Mouse (Mus musculus) left cerebral cortex, adult 11 months (tissue): ENCODE measurements around the gene Ndufb7.
"Not testable (repeated sequence)": the region's sequence is repeated elsewhere in the genome, so short reads cannot be mapped to it uniquely, and the experiment has no call there.

ENCODE experiments used
- DNase-seq: peaks from one replicate; pipeline ENCODE4 v3.0.0; 2022; ENCODE audit warnings: low spot score

Gene Ndufb7

DNA sequence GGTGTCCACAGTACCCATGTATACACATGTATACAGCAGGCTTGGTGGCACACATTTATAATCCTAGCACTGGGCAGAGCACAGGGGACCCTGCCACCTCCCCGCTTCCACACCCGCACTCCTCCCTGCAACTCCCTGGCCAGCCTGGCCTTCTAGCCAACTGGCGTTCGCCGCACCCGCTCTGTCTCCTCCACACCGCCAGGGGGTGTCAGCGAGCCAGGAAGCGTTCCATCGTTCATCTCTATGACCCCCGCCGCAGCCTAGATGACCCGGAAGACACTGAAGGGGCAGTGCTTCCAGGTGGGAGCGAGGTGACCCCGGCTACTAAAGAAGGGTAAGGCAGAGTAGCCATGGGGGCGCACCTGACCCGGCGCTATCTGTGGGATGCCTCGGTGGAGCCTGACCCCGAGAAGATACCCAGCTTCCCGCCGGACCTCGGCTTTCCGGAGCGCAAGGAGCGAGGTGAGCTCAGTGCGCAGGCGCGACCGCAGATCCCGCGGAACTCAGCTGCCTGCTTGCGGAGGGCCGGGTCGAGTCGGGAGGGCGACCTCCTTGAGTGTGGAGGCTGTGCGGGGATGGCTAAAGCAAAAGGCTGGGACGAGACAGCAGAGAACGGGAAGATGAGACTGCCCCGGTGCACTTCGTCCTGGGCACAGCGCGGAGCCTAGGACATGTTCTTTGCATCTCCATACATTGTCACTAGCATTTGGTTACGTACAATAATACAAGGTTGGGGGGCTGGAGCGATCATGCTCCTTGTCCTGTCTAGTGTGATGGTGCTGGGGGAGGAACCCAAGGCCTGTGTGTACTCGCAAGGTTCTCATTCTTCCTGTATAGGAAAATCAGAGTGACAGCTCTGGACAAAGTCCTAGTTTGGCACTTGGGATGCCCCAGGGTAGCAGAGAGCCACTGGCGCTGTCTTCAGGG, at the start of gene Ndufb7:
Ndufb7 (plus strand) TSS at position 203 of the 927 bp plus-strand sequence.
- peak; percentile 93 for DNase-seq

DNA sequence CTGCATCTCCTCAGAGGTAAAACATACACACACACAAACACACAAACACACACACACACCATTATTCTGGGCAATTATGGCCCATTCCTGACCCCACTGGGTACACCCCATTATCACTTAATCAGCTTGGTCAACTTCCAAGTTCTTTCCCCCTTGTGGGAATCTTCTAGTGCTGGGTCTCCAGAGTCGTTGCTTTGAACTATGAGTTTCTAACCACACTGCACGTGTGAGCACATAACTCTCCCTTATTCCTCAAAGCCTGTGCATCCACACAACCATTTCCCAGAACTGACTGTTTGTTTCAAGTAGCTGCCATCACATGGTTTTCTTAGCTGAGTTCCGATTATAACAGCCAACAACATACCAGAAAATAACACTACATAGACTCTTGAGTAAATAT, 46.0 kb upstream of the Ndufb7 start:
- no peak for DNase-seq

DNA sequence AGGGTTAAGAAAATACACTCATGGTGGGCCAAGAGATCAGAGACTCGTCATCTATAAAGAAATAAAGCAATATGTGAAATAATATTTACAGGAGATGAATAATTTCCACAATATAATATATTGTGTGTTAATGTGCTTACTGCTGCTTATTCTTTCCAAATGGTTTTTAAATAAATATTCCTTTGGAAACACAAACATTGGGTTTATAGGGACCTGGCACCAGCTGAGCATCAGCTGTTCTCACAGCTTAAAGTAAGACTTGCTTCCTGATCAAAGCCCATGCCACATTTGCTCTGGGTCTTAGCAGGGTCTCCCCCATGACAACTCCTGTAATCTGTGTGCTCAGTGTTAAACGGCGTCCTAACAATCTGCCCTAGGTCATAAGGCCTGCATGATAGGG, 45.6 kb upstream of the Ndufb7 start:
- DNase-seq, result not testable (repeated sequence)

DNA sequence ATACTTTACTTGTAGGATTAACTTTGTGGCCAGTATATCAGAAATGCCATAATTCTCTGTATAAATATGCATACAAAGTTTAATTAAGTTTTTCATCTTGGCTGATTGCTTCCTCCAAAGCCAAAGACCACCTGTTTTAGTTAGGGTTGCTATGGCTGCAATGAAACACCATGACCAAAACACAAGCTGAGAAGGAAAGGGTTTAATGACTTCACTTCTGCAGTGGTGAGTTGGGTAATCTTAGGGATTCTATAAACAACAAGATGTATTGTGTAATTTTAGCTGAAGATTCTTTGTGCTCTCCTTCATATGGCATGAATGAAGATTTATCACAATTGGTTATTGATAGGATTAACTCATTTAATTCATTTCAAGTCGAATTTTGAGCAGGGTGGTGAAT, 45.2 kb upstream of the Ndufb7 start:
- no peak for DNase-seq

DNA sequence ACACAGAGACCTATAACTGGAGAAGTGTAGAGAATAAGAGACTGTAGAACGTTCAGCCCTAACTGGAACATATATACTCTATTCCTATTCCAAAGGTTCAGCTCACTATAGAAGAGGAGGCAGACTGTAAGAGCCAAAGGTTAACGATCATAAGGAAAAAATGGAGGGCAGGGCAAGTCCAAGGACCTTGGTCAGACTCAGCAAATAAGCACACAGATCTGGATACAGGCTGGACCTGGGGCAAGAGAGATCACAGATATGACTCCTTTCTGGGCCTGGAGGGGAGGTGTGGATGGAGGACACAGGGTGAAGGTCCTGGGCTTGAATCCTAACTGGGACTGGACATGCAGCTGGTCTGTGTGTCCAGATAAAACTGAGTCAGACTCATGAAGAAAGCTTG, 31.7 kb upstream of the Ndufb7 start:
- DNase-seq, result no peak

DNA sequence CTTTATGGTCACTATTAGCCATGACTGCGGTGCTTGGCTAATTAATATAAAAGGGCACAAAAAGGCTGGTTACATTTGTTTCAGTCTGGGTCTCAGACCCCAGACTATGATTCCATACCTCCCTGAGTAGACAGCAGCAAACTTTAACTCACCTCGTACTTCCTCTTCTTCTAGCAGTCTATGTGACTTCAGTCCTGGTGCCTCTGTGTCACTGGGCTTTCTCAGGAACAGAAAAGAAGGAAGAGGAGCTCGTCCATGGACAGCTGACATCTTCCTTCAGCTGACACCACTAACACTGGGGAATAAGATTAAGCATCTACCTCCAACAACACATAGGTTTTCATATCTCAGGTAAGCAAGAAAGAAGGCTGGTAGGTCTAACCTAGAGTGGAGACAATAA, 30.7 kb upstream of the Ndufb7 start, which contains the start of gene Olfr370:
Olfr370 (plus strand) TSS at position 45 of the 400 bp plus-strand sequence.
- DNase-seq, result no peak

DNA sequence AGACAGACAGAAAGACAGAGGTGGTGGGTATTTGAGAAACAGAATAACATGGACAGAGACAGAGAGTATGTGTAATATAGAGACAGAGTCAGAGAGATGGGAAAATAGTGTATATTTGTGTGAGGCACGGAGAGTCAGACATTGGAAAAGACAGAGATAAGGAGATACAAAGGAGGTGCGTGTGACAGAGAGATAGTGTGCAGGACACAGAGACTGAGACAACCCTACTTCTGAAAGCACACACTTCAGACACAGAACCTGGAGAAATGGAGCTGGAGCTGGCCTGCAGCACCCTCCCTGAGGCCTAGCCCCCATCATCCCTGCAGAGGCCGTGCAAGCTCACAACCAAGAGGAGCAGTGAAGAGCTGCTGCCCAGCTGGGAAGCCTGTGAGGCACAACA, 3.8 kb upstream of the Ndufb7 start:
- no peak for DNase-seq

DNA sequence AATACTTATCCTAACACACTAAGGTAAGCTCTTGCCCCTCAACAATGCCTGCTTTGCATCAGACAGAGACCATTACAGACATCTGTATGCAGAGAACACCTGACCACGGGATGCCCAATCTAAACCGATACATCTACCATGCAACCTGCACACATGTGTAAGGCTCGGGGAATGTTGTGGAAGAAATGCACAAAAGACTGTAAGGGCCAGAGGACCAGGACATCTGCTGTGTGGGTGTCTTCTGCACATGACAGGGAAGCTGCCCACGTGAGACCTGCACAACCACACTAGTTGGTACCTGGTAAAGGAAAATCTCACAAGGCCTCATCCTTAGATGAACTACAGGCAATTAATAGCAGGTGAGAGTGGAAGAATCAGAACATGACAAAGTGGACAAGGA, 3.2 kb upstream of the Ndufb7 start:
- DNase-seq, result no peak

DNA sequence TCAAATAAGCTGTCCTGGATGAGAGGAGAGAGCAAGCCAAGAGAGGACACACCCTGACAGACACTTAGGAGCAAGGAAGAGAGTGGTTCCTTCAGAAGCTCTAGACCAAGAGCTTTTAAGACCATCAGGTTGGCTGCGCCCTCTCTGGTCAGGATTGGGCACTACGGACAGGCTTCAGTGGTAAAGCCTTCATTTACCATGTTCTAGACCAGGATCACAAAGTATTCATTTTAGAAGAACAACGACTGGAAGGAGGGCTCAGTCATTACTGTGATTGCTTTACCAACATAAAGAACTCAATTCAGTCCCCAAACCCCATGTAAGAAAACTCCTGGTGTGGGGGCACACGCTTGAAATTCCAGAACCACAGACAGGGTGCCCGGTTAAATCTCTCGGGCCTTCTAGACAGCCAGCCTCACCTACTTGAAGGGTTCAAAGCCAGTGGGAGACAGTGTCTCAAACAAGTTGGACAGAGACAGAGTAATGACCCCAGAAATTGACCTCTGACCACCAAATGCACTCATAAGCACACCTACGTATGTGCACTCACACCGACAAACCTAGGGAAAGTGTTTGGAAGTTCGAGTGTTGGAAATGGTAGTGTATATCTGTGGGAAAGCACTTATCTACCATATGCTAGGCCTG, 618 bp upstream of the Ndufb7 start:
- no peak for DNase-seq

DNA sequence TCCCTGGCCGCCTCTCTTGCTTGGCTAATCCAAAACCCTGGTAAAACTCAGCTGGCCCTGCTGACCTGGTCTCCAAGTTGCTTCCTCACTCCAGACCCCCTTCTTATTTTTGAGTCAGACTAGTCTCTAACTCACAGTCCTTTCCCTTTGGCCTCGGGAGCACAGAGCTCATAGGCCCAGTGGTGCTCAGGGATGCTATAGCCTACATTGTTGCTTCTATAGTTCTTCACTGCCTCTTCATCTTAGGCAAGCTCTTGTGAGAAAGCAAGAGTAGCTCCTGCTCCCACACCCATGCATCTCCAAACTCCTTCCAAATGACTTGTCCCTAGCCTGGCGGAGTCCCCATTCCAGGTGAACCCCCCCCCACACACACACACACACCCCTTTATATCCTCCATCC, 1.2 kb downstream of the Ndufb7 start:
- no peak for DNase-seq

DNA sequence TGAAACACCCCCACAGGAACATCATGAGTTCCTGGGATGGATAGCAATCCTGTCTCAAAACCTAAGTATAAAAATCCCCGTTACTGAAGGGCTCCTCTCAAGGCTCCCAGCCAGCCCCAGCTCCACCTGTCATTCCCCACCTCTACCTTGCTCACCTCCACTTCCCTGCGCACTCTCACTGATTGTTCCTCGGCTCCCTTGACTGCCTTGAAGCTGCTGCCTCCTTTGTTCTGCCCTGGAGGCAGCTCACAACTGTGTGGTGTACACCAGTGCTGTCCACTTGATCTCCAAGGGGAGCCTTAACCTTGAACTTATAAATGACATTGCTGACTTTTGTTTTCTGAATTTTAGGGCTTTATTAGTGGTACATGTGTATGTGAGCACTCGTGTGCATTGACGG, 1.7 kb downstream of the Ndufb7 start:
- no peak for DNase-seq

DNA sequence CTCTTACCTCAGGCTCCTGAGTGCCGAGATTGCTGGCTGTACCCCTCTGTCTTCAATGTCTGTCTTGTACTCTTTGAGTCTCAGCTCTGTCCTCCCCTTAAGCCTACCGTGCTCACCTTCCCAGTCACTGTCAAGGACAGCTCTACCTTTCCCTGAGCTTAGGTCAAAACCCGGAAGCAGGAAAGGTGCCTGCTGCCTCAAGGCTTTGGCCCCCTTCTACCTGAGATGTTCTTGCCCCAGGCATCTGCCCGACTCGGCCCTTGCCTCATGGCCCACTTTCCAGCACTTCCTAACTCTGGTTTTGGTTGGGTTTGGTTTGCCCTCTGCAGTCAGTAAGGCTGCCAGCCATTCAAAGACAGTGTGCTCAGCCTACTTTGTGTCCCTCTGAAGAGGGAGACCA, 2.3 kb downstream of the Ndufb7 start:
- no peak for DNase-seq

DNA sequence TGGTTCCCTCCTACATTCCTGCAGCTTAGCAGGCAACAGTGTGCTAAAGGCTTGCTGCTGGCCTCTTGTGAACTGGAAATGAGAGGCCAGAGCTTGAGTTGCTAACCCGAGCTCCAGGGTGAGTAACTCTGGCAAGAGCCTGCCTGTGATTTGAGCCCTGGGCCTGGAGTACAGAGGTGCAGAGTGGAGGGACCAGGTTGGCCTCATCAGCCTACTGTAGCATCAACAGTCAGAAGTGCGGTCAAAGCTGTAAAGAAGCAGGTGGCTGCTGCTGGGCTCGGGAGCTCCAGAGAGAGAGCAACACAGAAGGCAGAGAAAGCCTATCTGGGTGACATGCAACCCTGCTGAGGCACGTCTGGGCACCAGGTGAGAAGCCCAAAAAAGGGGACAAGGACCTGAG, 2.7 kb downstream of the Ndufb7 start:
- DNase-seq, result no peak

DNA sequence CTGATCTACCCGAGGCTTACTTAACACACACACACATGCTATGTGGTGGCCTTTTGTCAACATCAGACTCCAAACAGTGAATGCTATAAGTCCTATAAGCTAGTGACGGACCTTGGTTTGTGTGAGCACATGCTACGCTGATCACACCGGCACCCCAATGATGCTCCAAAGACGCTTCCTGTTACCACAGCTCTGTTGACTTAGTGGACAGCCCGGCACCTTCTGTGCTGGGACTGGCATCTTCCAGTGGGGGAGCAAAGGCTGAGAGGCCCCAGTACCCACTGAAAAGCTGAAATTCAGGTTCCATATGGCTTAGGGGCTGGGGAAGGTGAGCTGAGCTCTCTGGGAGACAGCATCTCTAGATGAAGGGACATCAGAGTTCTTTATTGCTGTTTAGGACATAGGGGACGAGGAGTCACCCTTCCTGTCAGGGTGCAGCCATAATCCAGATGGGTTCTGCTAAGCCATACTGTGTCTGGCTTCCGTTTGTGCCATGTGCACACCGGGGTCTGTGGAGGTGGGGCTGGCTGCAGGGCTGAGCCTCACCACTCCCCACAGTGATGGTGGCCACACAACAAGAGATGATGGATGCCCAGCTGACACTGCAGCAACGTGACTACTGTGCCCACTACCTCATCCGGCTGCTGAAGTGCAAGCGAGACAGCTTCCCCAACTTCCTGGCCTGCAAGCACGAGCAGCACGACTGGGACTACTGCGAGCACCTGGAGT, 4.0 kb downstream of the Ndufb7 start:
- DNase-seq, result no peak

DNA sequence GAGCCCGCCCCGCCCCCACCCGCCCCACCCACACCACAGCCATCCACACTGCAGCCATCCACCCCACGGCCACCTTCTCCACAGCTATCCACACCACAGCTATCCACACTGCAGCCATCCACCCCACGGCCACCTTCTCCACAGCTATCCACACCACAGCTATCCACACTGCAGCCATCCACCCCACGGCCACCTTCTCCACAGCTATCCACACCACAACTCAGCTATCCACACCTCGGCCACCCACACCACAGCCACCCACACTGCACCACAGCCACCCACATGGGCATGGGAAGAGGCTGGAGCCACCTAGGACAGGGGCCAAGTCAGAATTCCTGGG, 4.5 kb downstream of the Ndufb7 start:
- DNase-seq, result not testable (repeated sequence)

DNA sequence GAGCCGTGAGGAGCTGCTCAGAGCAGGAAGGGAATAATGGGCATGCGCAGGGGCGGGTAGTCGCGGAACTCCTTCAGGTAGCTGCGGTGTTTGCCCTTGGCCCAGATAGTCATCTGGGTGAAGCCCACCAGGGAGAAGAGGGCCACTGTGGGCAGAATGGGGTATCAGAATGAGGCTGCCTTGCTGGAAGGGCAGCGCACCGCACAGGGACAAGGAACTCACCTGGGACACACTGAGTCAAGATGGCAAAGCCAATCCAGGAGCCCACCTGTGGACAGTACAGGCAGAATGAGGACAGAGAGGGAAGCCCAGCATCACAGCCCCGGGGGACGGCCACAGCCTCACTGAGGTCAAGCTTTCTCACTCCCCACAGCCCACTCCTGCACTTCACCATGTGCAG, 5.3 kb downstream of the Ndufb7 start:
- DNase-seq, result no peak

DNA sequence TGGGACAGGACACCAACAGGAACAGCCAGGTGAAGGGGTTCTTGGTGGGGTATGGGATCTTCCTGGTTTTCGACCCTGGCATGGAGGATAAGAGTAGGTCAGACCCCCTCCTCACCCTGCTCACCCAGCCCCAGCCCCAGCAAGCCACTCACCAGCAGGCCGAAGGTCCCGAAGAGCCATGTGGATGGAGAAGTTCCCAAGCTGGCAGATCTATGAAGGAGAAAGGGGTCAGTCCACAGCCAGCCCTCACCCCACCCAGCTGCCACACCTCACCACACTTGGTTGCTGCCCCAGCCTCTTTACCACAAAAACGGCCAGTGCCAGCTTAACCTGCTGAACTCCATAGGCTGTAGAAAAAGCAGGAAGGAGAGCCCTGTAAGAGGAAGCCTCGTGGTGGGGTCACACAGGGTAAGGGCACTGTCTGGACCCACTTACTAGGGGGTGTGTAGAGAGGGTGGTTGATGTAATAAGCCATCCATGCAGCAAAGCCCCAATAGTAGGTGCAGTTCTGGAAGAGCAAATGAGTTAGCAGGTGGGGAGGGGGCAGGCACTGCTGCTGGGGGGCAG, 5.9 kb downstream of the Ndufb7 start:
- DNase-seq, result no peak

DNA sequence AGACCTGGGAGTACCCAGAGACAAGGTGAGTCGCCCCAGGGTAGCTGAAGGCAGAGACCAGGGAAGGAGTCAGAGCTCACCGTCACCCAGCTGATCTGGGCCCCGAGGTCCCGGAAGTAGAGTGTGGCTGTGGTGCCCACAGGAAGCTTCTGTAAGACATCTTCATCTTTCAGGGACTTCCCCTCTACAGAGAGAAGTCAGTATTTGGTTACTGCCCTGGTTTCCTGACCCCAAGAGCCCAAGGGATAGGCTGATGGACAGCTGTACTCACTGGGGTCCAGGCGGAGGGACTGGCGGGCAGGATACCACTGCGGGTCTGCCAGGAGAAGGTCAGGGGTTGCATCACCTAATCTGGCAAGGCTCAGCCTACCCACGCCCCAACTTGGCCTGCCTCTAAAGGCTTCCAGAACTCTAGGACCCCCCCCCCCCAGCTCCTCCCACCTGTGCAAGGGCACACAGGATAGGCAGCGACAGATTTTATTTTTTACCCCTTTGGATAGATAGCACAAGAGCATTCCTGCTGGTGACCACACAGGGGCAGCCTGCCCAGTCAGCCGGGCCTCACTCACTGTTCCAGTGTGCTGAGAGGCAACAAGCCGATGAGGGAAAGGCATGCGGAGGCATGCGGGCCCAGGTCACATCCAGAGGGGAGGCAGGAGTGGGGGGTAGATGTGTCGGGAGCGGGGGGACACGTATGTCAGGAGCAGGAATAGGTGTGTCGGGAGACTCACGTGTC, 6.8 kb downstream of the Ndufb7 start:
- DNase-seq, result no peak

DNA sequence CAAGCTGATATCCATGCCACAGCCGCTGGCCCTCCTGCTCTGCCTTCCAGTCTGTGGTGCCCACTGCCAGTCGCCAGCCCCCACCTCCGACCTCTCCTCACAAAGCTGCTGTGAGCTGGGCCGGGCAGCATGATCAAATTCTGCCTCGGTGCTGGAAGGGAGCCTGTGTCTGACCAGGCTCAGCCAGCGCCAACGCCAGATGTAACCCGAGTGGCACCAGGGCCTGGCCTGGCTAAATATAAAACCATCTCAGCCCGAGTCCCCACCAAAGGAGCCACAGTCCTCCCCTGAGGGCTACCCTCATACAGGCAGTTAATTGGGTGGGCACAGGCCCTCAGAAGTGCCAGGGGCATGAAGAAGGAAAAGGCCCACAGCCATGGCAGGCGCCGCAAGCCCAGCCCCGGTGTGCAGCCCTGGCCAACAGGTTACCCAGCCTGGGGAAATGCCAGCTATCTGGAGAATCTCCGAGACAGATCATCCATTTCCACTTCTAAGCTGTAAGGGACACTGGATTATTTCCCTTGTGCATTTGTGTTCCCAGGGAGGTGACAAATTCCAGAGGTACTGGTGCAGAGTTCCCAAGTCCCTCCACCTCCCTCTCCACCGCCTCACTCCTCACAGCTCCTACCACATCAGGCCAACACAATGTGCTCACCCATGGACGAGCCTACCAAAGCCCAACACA, 8.3 kb downstream of the Ndufb7 start:
- DNase-seq, result no peak

DNA sequence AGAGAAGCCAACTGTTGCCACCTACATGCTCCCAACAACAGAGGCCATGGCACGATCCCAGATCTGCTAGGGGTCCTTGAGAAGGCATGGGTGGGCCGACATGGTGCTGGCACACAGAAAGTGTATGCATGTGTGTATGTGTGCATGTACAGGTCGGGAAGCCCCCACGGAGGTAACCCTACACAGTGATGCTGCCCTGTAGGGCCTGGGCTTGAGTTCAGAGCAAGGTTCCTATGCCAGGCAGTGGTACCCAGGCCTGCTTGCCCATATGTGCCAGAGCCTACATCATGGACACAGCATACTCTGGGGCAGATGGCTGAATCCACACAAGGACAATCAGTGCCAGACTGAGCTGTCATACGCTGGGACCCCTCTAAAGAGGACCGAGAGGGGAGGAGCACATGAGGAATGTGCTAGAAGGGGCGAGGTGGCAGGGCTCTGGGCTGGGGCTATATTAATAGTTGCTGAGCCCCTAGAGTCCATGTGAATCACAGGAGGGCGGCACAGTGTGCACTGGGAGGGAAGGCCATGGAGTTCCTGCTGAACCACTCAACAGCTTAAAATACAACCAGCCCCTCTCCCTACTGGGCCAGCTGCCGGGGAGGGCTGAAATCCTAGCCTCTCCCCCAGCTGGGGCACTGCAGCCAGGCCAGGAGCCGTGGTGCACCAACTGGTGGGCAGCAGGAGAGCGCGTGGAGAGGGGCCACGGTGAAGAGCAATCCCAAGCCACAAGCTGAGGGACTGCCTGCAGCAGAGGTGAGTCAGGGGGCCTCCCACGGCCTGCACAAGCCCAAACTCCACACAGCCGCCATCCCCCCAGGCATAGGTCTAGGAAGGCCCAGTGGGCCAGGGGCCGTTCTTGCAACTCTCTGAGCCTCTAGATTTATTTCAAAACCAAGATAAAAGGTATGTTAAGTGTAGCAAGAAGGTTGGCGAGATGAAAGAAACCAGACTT, 9.4 kb downstream of the Ndufb7 start:
- DNase-seq, result no peak
